ENCODE assay signal across 35 mouse cellular contexts in the genomic region with DNA sequence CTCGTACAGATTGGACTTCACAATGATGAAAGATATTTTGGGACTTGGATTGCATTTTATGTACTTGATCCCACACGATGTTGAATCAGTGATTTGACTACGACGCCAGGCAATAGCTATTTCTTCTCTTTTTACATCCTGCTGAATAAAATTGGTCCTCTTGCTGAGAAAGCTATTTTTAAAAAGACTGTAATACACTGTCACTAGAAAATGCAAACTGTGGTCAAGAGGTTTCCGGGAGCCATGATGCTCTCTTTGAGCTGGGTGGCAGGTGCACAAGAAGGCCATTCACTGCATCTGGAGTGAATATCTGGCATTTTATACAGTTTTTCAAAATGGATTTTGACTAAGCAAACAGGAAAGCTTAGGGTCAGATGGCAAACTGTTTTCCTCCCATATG. TPM values are rescaled to one million over a fixed set of nuclear protein-coding genes. Genes with fewer than 3 reads are reported as not detected.
"Had no signal": no experiment of that assay in that cellular context is flagged by ENCODE, and none has a peak within 500 bp of the region (broad histone marks: within the 10 kb centered on the region; RNA-seq: fewer than 3 reads in every experiment).

No protein-coding gene starts in this region.

- H3K27me3 ChIP-seq: limb, embryonic 12.5 days; limb, embryonic 13.5 days; limb, embryonic 15.5 days; liver, embryonic 12.5 days; liver, embryonic 13.5 days; liver, embryonic 15.5 days; lung, embryonic 15.5 days; megakaryocyte, embryonic 14.5 days; midbrain, embryonic 12.5 days; midbrain, embryonic 13.5 days; midbrain, embryonic 15.5 days; neural tube, embryonic 12.5 days had no signal

- ATAC-seq: liver, embryonic 12.5 days; liver, postnatal 0 days; lung, postnatal 0 days; midbrain, embryonic 13.5 days; midbrain, embryonic 15.5 days; midbrain, embryonic 16.5 days had no signal

- H3K4me2 ChIP-seq: limb, embryonic 12.5 days; limb, embryonic 13.5 days; limb, embryonic 15.5 days; liver, embryonic 11.5 days; liver, embryonic 12.5 days; liver, embryonic 13.5 days; liver, embryonic 15.5 days; lung, embryonic 14.5 days; lung, embryonic 15.5 days; midbrain, embryonic 11.5 days; midbrain, embryonic 12.5 days; midbrain, embryonic 13.5 days; midbrain, embryonic 15.5 days; neural tube, embryonic 12.5 days had no signal

- H3K4me3 ChIP-seq: limb, embryonic 10.5 days; limb, embryonic 12.5 days; limb, embryonic 13.5 days; limb, embryonic 15.5 days; liver, embryonic 12.5 days; liver, embryonic 13.5 days; liver, embryonic 15.5 days; lung, embryonic 15.5 days; megakaryocyte, embryonic 14.5 days; midbrain, embryonic 10.5 days; midbrain, embryonic 12.5 days; midbrain, embryonic 13.5 days; midbrain, embryonic 15.5 days; myocyte; neural tube, embryonic 12.5 days had no signal

- H3K9me3 ChIP-seq: limb, embryonic 10.5 days; limb, embryonic 12.5 days; limb, embryonic 13.5 days; limb, embryonic 15.5 days; liver, embryonic 12.5 days; liver, embryonic 13.5 days; liver, embryonic 15.5 days; lung, embryonic 15.5 days; megakaryocyte, embryonic 14.5 days; midbrain, embryonic 10.5 days; midbrain, embryonic 12.5 days; midbrain, embryonic 13.5 days; midbrain, embryonic 15.5 days; neural tube, embryonic 12.5 days had no signal

- H3K9ac ChIP-seq: limb, embryonic 12.5 days; limb, embryonic 13.5 days; limb, embryonic 15.5 days; liver, embryonic 12.5 days; liver, embryonic 13.5 days; liver, embryonic 14.5 days; liver, embryonic 15.5 days; liver, postnatal 0 days; lung, embryonic 14.5 days; lung, embryonic 15.5 days; midbrain, embryonic 12.5 days; midbrain, embryonic 13.5 days; midbrain, embryonic 15.5 days; neural tube, embryonic 12.5 days had no signal

- H3K36me3 ChIP-seq: limb, embryonic 10.5 days; limb, embryonic 12.5 days; limb, embryonic 13.5 days; limb, embryonic 15.5 days; liver, embryonic 12.5 days; liver, embryonic 13.5 days; liver, embryonic 15.5 days; lung, embryonic 15.5 days; midbrain, embryonic 10.5 days; midbrain, embryonic 12.5 days; midbrain, embryonic 13.5 days; midbrain, embryonic 15.5 days; neural tube, embryonic 12.5 days had no signal

- DNase-seq: left cerebral cortex, postnatal 4 days; liver; liver, embryonic 13.5 days; liver, postnatal 0 days; lung, adult 18-20 months; lung, adult 2 months; lung, embryonic 14.5 days; lung, postnatal 10 days; lung, postnatal 14 days; lung, postnatal 36 days; lung, postnatal 4 days; midbrain, embryonic 14.5 days had no signal

- H3K27ac ChIP-seq: limb, embryonic 10.5 days; limb, embryonic 12.5 days; limb, embryonic 13.5 days; limb, embryonic 15.5 days; liver, embryonic 12.5 days; liver, embryonic 13.5 days; liver, embryonic 14.5 days; liver, embryonic 15.5 days; lung, embryonic 15.5 days; macrophage; midbrain, embryonic 10.5 days; midbrain, embryonic 12.5 days; midbrain, embryonic 13.5 days; midbrain, embryonic 15.5 days; neural tube, embryonic 12.5 days had no signal

- H3K4me1 ChIP-seq: limb, embryonic 10.5 days; limb, embryonic 12.5 days; limb, embryonic 13.5 days; limb, embryonic 15.5 days; liver, embryonic 12.5 days; liver, embryonic 13.5 days; liver, embryonic 15.5 days; lung, embryonic 15.5 days; megakaryocyte, embryonic 14.5 days; midbrain, embryonic 10.5 days; midbrain, embryonic 12.5 days; midbrain, embryonic 13.5 days; midbrain, embryonic 15.5 days; neural tube, embryonic 12.5 days had no signal

RNA-seq across cellular contexts. Expression of a gene that starts 24.9 kb away (rescaled TPM):
- total RNA-seq: megakaryocyte progenitor cell, adult 5-6 weeks; megakaryocyte-erythroid progenitor cell, adult 5-6 weeks; monocyte, adult 5-6 weeks had no signal
- polyA plus RNA-seq: macrophage had no signal
